Mouse (Mus musculus) embryonic fibroblast, embryonic 13.5 days (primary cell): ENCODE data around the gene AW011738. TPM values are rescaled to one million over a fixed set of nuclear protein-coding genes. Genes with fewer than 3 reads are reported as not detected.

Experiments
- H3K27ac ChIP-seq: 2 replicates; pipeline ENCODE4 v1.5.1; 2012; ENCODE audit warnings: low read length, control low read depth, inconsistent platforms; ENCODE audit not compliant: insufficient read depth
- H3K4me1 ChIP-seq: 2 replicates; pipeline ENCODE4 v1.6.1; 2011; ENCODE audit warnings: low read length; ENCODE audit not compliant: control insufficient read depth, insufficient read depth
- H3K4me3 ChIP-seq: 2 replicates; pipeline ENCODE4 v1.5.1; 2011; ENCODE audit warnings: mild to moderate bottlenecking, control low read depth, low read length; ENCODE audit not compliant: insufficient read depth
- CTCF ChIP-seq: IDR thresholded peaks from 2 replicates; pipeline ENCODE4 v1.5.1; 2011; ENCODE audit warnings: mild to moderate bottlenecking, control low read depth, low read length, moderate library complexity, borderline replicate concordance; ENCODE audit not compliant: insufficient read depth
- POLR2A ChIP-seq: IDR thresholded peaks from 2 replicates; pipeline ENCODE4 v1.6.1; 2011; ENCODE audit warnings: low read depth, mild to moderate bottlenecking, control low read depth, low read length, moderate library complexity
- polyA plus RNA-seq: library from polyadenylated mRNA; stranded (reverse); fragments of >200 nt; gene quantifications from 2 replicates; pipeline ENCODE4 v1.2.4, GENCODE M21; 2011; ENCODE audit warnings: low read depth; ENCODE audit not compliant: missing spikeins, insufficient read length

AW011738 gene
- polyA plus RNA-seq, 1 experiment, result 3.6 TPM

DNA sequence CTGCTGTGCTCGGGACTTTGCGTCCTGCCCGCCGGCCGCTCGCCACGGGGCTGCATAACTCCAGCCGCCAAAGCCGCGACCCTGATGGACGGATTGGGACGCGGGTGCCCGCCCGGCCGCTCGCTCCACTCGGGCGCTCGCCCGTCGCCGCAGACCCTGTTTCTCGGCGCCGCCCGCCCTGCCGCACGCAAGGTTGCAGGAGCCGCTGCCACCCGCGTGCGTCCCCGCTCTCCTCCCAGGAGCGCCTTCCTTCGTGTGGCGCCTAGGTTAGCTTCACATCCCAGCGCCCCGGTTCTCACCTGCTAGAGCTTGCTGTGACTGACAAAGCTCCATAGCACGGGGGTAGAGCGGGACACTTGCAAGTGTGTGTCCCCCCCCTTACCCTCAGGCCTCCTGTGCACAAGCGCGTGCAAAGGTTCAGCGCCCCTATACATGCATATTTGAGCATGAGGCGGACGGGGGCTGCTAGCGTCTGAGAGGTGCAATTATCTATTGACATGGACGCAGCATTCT lies 31.7 kb downstream of the AW011738 start, which contains the start of gene Plekhn1:
TSS of gene Plekhn1 (minus strand) at position 157 of the 513 bp plus-strand sequence.
- peak; percentile 43 for TF ChIP-seq POLR2A
- TF ChIP-seq CTCF, result no peak

DNA sequence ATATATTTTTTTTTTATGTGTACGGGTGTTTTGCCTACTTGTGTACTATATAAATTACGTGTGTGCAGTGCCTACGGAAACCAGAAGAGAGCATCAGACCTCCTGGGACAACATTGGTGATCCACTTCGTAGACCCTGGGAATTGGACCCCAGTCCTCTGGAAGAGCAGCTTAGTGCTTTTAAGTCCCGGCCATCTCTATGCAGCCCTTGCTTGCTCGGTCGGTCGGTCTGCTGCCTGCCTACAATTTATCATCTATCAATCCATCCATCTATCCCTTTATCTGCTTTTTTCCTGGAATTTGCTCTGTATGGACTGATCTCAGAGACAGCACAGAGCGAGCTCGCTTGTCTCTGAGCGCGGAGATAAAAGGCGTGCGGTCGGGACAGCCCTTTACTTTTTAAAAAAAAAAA lies 32.3 kb downstream of the AW011738 start:
- peak overlapping the region; percentile 55 for H3K27ac ChIP-seq
- H3K4me3 ChIP-seq, result peak overlapping the region; percentile 41
- no peaks in the 10 kb centered on the region for H3K4me1 ChIP-seq
- TF ChIP-seq POLR2A (no peak), CTCF (no peak)

More for the DNA sequence above, 31.7 kb downstream of the AW011738 start, which contains the start of gene Plekhn1:
- Histone ChIP-seq H3K27ac (peak within 1 kb of the TSS; percentile 55), H3K4me1 (no peaks in the 10 kb centered on the region), H3K4me3 (peak within 1 kb of the TSS; percentile 74)

DNA sequence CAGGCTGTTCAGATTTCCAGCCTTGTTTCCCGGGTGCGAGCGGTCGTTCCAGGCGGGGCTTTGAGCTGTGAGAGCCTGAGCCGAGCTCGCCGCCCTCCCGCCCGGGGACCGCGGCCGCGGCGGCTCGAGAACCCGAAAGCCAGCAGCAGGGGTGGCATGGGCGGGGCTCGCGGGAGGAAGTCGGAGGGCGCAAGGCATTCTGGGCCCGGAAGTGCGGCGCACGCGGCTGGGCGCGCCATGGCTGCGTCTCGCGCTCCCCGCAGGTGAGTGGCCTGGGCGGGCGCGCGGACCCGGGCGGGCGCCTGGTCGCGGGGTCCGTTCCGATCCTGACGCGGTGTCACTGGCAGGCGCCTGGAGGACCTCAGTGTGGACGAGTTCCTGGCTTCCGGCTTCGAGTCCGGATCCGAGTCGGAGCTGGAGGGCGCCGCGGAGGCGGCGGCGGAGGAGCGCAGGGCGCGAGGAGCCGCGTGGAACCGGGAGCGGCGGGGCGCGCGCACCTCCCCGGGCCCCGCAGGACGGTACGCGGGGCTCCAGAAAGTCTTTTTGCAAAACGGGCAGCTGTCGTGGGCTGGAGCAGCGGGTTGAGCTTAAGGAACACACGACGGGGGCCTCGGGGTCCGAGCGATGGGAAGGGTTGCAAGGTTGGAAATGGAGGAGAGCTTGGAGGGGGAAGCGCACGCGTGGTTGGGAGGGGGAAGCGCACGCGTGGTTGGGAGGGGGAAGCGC lies 32.9 kb downstream of the AW011738 start, which contains the start of gene Noc2l:
TSS of gene Noc2l (plus strand) at position 203 of the 726 bp plus-strand sequence.
- TF ChIP-seq POLR2A, result peak; percentile 70
- no peak for TF ChIP-seq CTCF
- H3K4me1 ChIP-seq, result no peaks in the 10 kb centered on the region
- peak within 1 kb of the TSS; percentile 90 for H3K4me3 ChIP-seq
- H3K27ac ChIP-seq, result peak within 1 kb of the TSS; percentile 68

DNA sequence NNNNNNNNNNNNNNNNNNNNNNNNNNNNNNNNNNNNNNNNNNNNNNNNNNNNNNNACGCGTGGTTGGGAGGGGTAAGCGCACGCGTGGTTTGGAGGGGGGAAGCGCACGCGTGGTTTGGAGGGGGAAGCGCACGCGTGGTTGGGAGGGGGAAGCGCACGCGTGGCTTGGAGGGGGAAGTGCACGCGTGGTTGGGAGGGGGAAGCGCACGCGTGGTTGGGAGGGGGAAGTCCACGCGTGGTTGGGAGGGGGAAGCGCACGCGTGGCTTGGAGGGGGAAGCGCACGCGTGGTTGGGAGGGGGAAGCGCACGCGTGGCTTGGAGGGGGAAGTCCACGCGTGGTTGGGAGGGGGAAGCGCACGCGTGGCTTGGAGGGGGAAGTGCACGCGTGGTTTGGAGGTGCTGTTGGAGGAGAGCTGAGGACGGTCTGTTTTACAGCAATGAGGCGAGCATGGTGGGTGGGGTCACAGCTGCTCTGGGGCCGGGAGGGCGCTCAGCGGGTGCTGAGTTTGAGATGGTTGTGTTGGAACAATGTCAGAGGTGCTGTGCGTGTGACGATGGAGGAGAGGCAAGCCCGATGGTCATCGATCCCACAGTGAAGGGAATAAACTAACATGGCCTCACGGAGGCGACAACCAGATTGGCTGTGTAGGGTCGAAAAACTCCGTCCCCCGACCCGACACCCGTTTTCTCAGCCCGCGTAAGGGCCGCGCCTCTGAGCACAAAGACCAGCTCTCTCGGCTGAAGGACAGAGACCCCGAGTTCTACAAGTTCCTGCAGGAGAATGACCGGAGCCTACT lies 33.7 kb downstream of the AW011738 start:
- peak overlapping the region; percentile 90 for H3K4me3 ChIP-seq
- no peaks in the 10 kb centered on the region for H3K4me1 ChIP-seq
- no peak overlapping the region for H3K27ac ChIP-seq
- TF ChIP-seq POLR2A (no peak), CTCF (no peak)

DNA sequence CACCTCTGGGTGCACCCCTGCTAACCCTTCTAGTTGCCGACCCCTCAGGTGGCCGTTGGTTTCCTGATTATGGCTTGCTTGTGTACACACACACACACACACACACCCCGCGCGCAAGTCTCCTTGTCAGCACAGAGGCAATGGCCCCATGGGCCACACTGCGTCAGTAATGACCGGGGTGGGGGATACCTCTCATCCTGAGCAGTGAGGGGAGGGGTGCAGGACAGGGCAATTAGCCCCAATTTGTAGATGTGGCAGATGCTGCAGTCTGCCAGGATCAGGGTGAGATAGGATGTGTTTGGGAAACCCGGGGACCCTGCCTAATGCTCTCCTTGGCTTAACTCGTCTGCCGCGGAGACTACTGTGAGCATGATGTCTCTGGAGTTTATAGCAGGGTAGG lies 46.5 kb downstream of the AW011738 start:
- H3K27ac ChIP-seq, result no peak overlapping the region
- H3K4me3 ChIP-seq, result no peak overlapping the region
- no peaks in the 10 kb centered on the region for H3K4me1 ChIP-seq
- TF ChIP-seq CTCF (no peak), POLR2A (no peak)

DNA sequence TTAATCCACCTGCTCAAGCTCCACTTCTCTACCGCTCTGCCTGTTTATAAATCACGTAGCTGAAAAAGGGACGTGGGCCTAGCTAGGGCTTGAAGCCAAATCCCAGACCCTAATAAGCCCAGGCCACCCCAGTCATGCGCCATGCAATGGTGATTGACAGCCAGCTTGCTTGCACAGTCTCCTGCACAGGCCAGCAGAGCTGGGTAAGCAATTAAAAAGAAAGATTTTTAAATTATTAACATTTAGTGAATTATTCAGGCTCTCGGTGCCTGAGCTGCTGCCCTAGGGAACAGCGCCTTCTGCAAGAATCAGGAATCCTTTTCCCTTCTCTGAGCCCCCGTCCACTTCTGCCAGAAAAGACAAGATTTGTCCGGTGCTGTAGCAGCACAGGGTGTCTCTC lies 48.0 kb downstream of the AW011738 start:
- TF ChIP-seq CTCF (no peak), POLR2A (no peak)
- Histone ChIP-seq H3K27ac (no peak overlapping the region), H3K4me1 (no peaks in the 10 kb centered on the region), H3K4me3 (no peak overlapping the region)

DNA sequence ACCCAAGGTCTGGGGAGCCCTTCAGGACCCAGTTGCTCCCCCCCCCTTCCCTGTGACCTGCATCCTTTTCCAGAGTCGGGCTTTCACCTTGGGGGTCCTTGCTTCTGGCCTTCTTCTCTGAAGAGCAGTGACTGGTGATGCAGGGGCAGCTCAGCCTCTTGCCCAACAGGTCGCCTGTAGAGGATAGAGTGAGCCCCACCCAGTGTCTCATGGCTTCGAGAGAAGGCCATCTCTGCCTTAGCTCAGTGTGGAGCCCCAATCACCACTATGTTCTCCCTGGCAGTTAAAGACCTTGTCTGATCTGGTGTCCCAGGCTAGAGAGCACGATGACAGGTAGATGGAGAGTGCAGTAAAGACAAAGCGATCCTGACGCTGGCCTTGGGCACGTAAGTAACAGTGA lies 49.0 kb downstream of the AW011738 start:
- H3K4me3 ChIP-seq, result no peak overlapping the region
- no peak for TF ChIP-seq POLR2A
- TF ChIP-seq CTCF, result no peak
- no peak overlapping the region for H3K27ac ChIP-seq
- H3K4me1 ChIP-seq, result no peaks in the 10 kb centered on the region

DNA sequence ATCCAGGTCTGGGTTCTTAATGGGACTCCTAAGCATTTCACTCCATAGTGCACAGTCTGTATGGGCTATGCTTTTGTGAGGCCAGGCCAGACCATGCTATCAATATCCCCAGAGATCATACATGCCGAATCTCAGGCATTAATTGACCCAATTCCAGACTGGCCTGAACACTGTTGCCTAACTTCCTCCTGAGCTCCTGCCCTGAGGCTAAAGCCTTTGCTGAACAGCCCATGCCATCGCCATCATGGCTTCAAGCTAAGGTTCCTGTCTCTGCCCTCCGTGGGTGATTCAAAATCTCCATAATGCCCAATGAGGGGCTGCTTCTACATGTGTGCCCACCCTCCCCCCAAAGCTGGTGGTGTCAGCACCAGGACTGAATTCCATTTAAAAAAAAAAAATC lies 49.5 kb downstream of the AW011738 start:
- Histone ChIP-seq H3K4me1 (no peaks in the 10 kb centered on the region), H3K4me3 (no peak overlapping the region), H3K27ac (no peak overlapping the region)
- TF ChIP-seq POLR2A (no peak), CTCF (no peak)

DNA sequence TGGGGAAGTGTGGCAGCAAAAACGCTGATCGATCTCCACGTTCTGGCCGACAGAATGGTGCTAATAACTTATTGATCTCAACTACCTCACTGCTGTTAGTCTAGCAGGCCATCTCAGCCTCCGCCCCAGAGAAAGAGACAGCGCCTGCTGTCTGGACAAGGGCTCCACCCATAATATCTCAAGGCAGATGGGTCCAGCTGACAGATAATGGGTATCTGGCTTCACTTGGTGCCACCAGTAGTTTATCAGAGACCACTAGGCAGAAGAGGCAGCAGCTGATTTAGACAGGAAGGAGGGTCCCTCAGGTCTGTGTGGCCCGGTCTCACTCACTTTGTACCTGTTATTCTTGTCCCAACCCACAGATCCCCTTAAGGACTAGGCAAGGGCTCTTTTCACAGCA lies 49.9 kb downstream of the AW011738 start:
- no peak overlapping the region for H3K27ac ChIP-seq
- TF ChIP-seq POLR2A, result no peak
- no peak overlapping the region for H3K4me3 ChIP-seq
- no peaks in the 10 kb centered on the region for H3K4me1 ChIP-seq

DNA sequence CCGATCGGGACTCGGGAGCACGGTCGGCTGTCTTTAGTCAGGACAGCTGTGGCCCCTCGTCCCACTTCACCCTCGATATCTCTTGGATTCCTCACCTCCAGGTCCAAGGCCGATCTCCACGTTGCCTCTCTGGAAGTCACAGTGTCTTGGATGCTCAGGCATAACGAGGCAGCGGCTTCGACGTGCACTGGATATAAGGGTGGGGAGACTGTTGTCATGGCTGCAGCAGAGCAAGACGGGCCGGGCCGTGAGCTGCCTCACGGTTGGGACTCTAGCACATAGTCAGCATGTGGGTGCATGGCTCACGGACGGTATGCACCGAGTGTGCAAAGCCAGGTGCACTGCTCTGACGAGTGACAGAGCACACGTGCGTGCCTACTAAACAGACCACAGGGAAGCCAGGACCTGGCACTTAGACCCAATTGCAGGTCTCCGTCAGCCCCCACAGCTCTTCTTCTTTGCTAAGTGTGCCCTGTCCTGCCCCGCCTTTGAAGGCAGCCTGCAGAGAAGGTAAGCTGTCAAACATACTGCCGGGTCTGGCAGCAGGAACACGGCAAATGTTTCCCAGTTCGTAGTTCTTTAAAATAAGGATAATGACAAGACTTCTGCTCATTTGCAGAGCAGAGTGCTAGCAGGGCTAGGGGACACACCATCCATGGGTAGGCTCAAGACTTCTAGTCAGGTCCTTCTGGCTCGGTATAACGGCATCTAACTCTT lies 51.4 kb downstream of the AW011738 start:
- TF ChIP-seq POLR2A (0 out of 2 replicates have a peak, but pooled peaks have one; percentile 15), CTCF (no peak)
- Histone ChIP-seq H3K4me3 (no peak overlapping the region), H3K4me1 (no peaks in the 10 kb centered on the region), H3K27ac (no peak overlapping the region)

Other genes starting within 250 kb of the AW011738 start
- 25.2 and 31.0 TPM in 2 replicates for gene C1qtnf12, start 241.0 kb upstream of the AW011738 start, polyA plus RNA-seq
- 5.3 and 5.4 TPM in 2 replicates for gene B3galt6, start 210.7 kb upstream of the AW011738 start, polyA plus RNA-seq
- 172 and 187 TPM in 2 replicates for gene Sdf4, start 210.4 kb upstream of the AW011738 start, polyA plus RNA-seq
- 1.8 and 2.8 TPM in 2 replicates for gene Tnfrsf4, start 189.5 kb upstream of the AW011738 start, polyA plus RNA-seq
- gene Tnfrsf18, start 177.1 kb upstream of the AW011738 start, polyA plus RNA-seq, result 1.4 TPM in 1 of 2 replicates, not detected in the other
- not detected in 2 replicates for gene Ttll10, start 143.9 kb upstream of the AW011738 start, polyA plus RNA-seq
- gene 9430015G10Rik, start 93.3 kb upstream of the AW011738 start, polyA plus RNA-seq, result 15.0 and 22.1 TPM in 2 replicates
- not detected in 2 replicates for gene Rnf223, start 72.8 kb upstream of the AW011738 start, polyA plus RNA-seq
- 102 and 110 TPM in 2 replicates for gene Agrn, start 5.8 kb upstream of the AW011738 start, polyA plus RNA-seq
- 71.0 and 85.7 TPM in 2 replicates for gene Isg15, start 2.5 kb upstream of the AW011738 start, polyA plus RNA-seq
- gene Perm1, start 12.6 kb downstream of the AW011738 start, polyA plus RNA-seq, result 0.12 TPM in 1 of 2 replicates, not detected in the other
- gene Plekhn1, start 31.6 kb downstream of the AW011738 start, polyA plus RNA-seq, result 20.4 and 20.5 TPM in 2 replicates
- gene Noc2l, start 32.7 kb downstream of the AW011738 start, polyA plus RNA-seq, result 64.6 and 66.1 TPM in 2 replicates
- not detected in 2 replicates for gene Samd11, start 52.4 kb downstream of the AW011738 start, polyA plus RNA-seq
- gene Vmn2r-ps159, start 127.8 kb downstream of the AW011738 start, polyA plus RNA-seq, result not detected in 2 replicates